Mouse (Mus musculus) T-cell, adult 2 months (primary cell): ENCODE measurements around the gene Acy3.
A peak's percentile ranks its signal among the peaks of the same experiment; 100 is the strongest.
"Not testable (repeated sequence)": the region's sequence is repeated elsewhere in the genome, so short reads cannot be mapped to it uniquely, and the experiment has no call there.

Experiments
- DNase-seq: peaks from one replicate; pipeline ENCODE4 v3.0.0; 2022; ENCODE audit warnings: low spot score

Gene Acy3

DNA sequence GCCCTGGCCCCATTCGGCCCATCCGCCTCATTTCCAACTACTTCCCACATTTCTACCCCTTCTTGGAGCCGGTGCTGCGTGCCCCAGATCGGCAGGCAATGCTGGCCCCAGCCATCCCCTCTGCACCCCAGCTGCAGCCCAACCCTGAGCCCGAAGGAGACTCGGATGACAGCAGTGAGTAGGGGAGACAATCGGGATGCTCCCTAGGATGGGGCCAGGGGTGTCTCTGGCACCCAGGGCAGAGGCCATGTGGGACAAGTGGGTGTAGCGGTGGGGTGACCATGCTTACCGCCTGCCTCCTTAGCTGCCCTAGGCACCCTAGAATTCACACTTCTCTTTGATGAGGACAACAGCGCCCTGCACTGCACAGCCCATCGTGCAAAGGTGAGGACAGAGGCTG is 17.3 kb downstream of the Acy3 start:
- DNase-seq: no peak

DNA sequence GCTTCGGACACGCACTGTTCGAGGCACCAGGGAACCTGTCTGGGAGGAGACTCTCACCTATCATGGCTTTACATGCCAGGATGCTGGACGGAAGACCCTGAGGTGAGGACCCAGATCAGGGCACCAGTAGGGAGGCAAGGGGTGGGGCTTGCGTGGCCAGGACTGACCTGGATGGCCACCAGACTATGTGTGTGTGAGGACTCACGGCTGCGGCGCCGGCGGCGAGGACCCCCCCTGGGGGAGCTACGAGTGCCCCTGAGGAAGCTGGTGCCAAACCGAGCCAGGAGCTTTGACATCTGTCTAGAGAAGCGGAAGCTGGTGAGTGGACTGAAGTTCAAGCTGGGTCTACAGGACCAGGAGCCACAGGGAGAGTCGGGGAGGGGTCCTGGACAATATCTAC is 18.0 kb downstream of the Acy3 start:
- DNase-seq: no peak

GRCm38 (mm10) chr19:4005091-4005490 is 18.7 kb downstream of the Acy3 start:
- no peak for DNase-seq

- DNase-seq: no peak
Measured at GRCm38 (mm10) chr19:4005971-4006370, 19.6 kb downstream of the Acy3 start.

DNA sequence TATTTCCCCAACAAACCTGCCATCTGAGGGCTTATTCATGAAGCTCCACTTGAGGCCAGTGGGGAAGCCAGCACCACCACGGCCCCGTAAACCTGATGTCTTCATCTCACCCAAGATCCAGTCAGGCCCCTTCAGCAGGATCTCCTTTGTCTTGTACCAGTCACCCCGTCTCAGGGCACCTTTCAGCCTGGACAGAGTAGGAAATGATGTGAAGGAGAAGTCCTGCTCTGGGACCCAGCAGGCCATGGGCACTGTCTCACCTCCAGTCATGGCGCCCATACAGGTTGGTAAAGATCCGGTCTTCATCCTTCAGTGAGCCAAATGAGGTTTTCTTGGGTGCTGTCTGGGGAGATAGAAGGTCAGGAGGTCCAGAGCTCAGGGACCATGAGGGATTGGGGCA is 24.7 kb downstream of the Acy3 start:
- DNase-seq: no peak

GRCm38 (mm10) chr19:4012432-4013022 is 26.2 kb downstream of the Acy3 start, which contains the start of gene Ndufv1:
Gene Ndufv1, minus strand, starts transcription at chr19:4012806.
- peak; percentile 98 for DNase-seq

GRCm38 (mm10) chr19:4013066-4013465 is 26.7 kb downstream of the Acy3 start:
- no peak for DNase-seq

GRCm38 (mm10) chr19:4014802-4015201 is 28.4 kb downstream of the Acy3 start:
- no peak for DNase-seq

GRCm38 (mm10) chr19:4015635-4016034 is 29.3 kb downstream of the Acy3 start:
- no peak for DNase-seq

DNA sequence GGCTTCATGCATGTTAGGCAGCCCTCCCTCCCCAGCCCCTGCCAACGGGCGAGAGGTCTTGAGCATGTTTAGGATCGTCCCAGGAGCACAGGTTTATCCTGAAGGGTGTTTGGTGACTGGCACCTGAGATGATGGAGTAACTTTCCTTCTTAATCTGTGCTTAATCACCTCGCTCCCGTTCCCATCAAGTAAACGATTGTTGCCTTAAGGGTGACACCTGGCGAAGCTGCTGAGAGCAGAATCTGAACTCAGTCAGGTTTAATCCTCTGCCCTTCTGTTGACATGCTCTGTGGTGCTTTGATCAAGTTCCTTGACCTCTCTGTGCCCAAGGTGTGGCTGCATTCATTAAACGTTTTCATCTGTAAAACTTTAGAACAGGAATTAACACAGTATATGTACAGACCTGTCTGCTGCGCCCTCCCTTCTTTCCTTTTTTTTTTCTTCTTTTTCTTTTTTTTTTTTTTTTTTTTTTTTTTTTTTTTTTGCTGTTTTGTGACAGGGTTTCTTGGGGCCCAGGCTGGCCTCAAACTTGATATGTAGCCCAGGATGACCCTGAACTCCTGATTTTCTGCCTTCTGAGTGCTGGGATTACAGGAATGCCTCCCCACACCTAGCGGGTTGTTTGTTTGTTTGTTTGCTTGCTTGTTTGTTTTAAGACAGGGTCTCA is 31.7 kb downstream of the Acy3 start:
- DNase-seq: no peak

GRCm38 (mm10) chr19:4018743-4019583 is 32.6 kb downstream of the Acy3 start:
- peak; percentile 69 for DNase-seq

- DNase-seq: no peak
Measured at GRCm38 (mm10) chr19:4023185-4023584, 36.8 kb downstream of the Acy3 start.

DNA sequence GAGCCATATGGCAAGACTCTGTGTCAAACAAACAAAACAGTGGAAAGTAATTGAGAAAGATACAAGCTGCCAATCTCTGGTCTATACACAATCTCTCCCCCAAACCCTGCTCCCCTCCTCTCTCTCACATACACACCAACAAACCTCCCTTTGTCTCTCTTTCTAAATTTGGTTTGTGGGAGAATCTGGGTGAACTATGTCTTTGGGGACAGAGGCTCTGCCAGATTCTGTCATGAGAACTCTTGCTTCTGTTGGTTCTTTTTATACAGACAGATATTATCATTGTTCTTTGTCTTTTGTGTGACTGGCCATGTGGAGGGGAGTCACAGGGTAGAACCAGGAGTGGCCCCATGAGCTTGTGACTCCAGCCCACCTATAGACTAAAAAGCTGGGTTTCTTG is 41.2 kb downstream of the Acy3 start:
- DNase-seq: no peak

DNA sequence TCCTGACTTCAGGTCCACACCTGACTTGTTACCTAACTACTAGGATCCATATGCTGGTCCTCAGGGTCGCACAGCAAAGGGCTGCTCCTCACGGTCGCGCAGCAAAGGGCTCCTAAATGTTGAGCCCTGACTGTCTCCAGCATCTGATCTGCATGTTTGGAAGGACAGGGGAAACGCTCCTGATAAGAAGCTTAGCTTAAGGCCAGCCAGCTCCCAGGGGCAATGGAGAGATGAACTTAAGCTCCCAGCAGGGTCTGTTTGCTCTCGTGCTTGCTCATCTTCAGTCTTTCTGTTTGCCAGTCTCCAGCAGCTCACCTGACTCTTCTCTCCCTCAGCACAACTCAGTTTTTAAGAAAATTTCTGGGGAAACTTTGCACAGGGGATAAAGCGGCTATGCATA is 46.3 kb downstream of the Acy3 start:
- DNase-seq: no peak

DNA sequence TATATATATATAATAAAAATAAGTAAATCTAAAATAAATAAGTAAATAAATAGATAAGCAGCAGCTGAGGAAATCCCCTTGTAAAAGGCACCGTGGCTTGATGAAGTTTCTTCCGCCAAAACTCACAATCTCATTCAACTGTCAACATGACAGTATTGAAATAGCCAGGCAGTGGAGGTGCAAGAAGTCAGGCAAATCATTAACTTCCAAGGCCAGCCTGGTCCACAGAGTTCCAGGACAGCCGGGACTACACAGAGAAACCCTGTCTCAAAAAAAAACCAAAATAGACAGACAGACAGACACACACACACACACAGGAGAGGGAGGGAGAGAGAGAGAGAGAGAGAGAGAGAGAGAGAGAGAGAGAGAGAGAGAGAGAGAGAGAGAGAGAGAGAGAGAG is 46.9 kb downstream of the Acy3 start:
- DNase-seq: no peak

- no peak for DNase-seq
Measured at GRCm38 (mm10) chr19:4033742-4034141, 47.4 kb downstream of the Acy3 start.

GRCm38 (mm10) chr19:4036327-4037045 is 50.1 kb downstream of the Acy3 start:
- DNase-seq: no peak

- not testable (repeated sequence) for DNase-seq
Measured at GRCm38 (mm10) chr19:4037154-4037787, 50.9 kb downstream of the Acy3 start.

DNA sequence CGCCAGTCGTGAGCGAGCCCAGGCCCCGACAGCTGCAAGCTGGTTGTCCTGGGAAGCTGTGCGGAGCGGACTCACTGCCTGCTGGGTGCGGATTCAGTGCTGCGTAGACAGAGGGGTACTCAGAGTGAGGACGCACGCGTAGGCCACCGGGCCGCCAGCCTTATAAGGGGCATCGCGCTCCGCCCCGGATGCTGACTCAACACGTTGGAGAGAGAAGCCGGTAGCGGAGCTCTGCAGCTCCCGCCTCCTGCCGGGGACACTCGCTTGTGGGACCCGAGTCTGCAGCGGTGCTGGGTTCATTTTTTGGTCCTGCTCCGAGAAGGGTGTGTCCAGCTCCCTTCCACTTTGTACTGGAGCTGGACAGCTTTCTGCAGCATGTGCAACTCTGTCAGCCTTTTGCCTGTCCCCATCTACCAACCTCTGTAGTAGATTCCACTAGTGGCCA is 51.4 kb downstream of the Acy3 start, which contains the start of gene Gstp1:
TSS of gene Gstp1 (minus strand) at position 198 of the 445 bp plus-strand sequence.
- DNase-seq: peak; percentile 87
